Mouse (Mus musculus): ENCODE measurements around the gene Orm1.

Orm1 gene

GRCm38 (mm10) chr4:63344295-63344694, at the start of gene Orm1:
Gene Orm1 (plus strand): TSS chr4:63344560.
- no peak for DNase-seq (ENCODE audit: low spot score in 2 of 2)

GRCm38 (mm10) chr4:63295641-63296040, 48.7 kb upstream of the Orm1 start:
- no peak for DNase-seq (ENCODE audit: low spot score in 2 of 2)

GRCm38 (mm10) chr4:63296263-63296662, 48.1 kb upstream of the Orm1 start:
- no peak for DNase-seq (ENCODE audit: low spot score in 2 of 2)

GRCm38 (mm10) chr4:63296876-63297275, 47.5 kb upstream of the Orm1 start:
- no peak for DNase-seq (ENCODE audit: low spot score in 2 of 2)

GRCm38 (mm10) chr4:63298191-63298590, 46.2 kb upstream of the Orm1 start:
- no peak for DNase-seq (ENCODE audit: low spot score in 2 of 2)

GRCm38 (mm10) chr4:63302641-63303040, 41.7 kb upstream of the Orm1 start:
- DNase-seq (ENCODE audit: low spot score in 2 of 2), result no peak

- peak; percentile 74 to 75 for DNase-seq (ENCODE audit: low spot score in 2 of 2)
These were observed 36.9 kb upstream of the Orm1 start for GRCm38 (mm10) chr4:63307175-63308062.

- DNase-seq (ENCODE audit: low spot score in 2 of 2), result no peak
These were observed 36.0 kb upstream of the Orm1 start for GRCm38 (mm10) chr4:63308316-63308715.

- no peak for DNase-seq (ENCODE audit: low spot score in 2 of 2)
These were observed 34.0 kb upstream of the Orm1 start for GRCm38 (mm10) chr4:63310247-63310855.

GRCm38 (mm10) chr4:63311426-63311825, 32.9 kb upstream of the Orm1 start:
- no peak for DNase-seq (ENCODE audit: low spot score in 2 of 2)

GRCm38 (mm10) chr4:63314063-63314462, 30.3 kb upstream of the Orm1 start:
- DNase-seq (ENCODE audit: low spot score in 2 of 2), result no peak

GRCm38 (mm10) chr4:63316076-63316746, 28.1 kb upstream of the Orm1 start:
- peak; percentile 34 to 50 for DNase-seq (ENCODE audit: low spot score in 2 of 2)

GRCm38 (mm10) chr4:63319566-63319965, 24.8 kb upstream of the Orm1 start:
- peak in 1 of 2 experiments; percentile 65 for DNase-seq (ENCODE audit: low spot score in 2 of 2)

- DNase-seq (ENCODE audit: low spot score in 2 of 2), result no peak
These were observed 21.0 kb upstream of the Orm1 start for GRCm38 (mm10) chr4:63323275-63323815.

- DNase-seq (ENCODE audit: low spot score in 2 of 2), result no peak
These were observed 11.0 kb upstream of the Orm1 start for GRCm38 (mm10) chr4:63333403-63333802.

GRCm38 (mm10) chr4:63338414-63339076, 5.8 kb upstream of the Orm1 start:
- DNase-seq (ENCODE audit: low spot score in 2 of 2), result no peak

- no peak for DNase-seq (ENCODE audit: low spot score in 2 of 2)
These were observed 1.9 kb upstream of the Orm1 start for GRCm38 (mm10) chr4:63342491-63342890.

- no peak for DNase-seq (ENCODE audit: low spot score in 2 of 2)
These were observed 752 bp upstream of the Orm1 start for GRCm38 (mm10) chr4:63343608-63344007.

- DNase-seq (ENCODE audit: low spot score in 2 of 2), result no peak
These were observed 901 bp downstream of the Orm1 start for GRCm38 (mm10) chr4:63345261-63345660.

GRCm38 (mm10) chr4:63346659-63347058, 2.3 kb downstream of the Orm1 start:
- no peak for DNase-seq (ENCODE audit: low spot score in 2 of 2)

GRCm38 (mm10) chr4:63348524-63348923, 4.2 kb downstream of the Orm1 start:
- DNase-seq (ENCODE audit: low spot score in 2 of 2), result no peak

All from urinary bladder, adult 18-20 months (tissue).